Mouse (Mus musculus) kidney, adult 2 months (tissue): ENCODE data around the gene Olfr1289.

Source experiments
- CTCF ChIP-seq: fragments of 200-500 bp; conservative IDR thresholded peaks from 2 replicates; pipeline ENCODE4 v1.5.1; 2011; ENCODE audit warnings: low read depth, mild to moderate bottlenecking, control low read depth, low read length, moderate library complexity, mixed read lengths; ENCODE audit not compliant: insufficient read depth, insufficient read length
- POLR2A ChIP-seq: fragments of 200-500 bp; IDR thresholded peaks from one replicate; pipeline ENCODE4 v1.6.1; 2011; ENCODE audit warnings: low read depth, low read length, control low read depth

DNA sequence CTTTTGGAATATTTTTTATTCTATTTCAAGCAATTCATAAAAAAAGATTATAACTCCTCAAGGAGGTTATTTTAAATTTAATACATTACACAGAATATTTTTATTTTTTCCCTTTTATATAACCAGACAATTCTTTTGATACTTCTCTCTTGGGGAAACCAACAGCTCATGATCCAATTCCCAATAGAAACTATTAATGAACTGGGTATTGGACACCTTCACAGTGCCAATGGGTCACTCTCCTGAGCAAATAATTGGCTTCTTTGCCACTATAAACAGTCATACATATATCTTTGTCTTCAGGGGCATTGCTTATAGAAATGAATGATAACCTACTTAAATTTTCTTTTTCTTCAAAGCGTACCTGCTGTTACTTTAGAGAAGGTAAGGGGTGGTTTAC is 6.8 kb upstream of the Olfr1289 start, which contains the start of gene Olfr1288:
- TF ChIP-seq CTCF = no peak
- no peak for TF ChIP-seq POLR2A
